Mouse (Mus musculus): ENCODE results near the gene Serinc1.
"Not testable (repeated sequence)": the region's sequence is repeated elsewhere in the genome, so short reads cannot be mapped to it uniquely, and the experiment has no call there.

Serinc1 gene

DNA sequence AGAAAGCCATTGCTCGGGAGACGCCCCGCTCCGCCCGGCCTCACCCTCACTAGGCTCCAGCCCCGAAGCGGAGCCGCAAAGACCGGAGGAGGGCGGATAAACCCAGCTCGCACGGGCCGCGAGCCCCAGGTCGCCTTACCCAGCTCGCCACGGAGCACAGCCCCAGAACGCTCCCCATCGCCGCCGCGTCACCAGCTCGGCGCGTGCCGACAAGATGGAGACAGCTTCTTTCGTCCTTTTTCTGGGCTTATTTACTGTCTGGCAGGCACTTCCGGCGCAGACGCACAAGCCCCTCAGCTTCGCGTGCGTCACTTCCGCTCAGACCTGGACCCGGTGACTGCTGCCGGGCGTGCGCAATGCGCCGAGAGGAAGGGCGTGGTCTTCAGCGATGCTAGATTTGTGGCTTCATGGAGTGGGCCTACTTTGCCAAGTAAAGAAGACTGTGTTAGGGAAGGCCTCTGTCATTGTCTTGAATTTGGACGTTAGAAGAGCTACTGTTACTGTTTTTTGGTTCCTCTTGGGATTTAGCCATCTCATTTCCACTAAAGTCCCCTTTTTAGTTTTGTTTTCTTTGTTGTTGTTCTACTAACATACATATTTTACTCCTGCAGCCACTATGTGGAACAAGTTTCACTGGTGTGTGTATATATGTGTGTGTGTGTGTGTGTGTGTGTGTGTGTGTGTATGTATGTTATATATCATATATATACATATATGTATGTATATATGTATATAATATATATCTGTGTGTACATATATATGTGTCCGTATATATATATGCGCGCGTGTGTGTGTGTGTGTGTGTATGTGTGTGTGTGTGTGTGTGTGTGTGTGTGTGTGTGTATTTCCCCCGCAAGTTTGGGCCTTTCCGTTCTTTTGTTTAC, at the start of gene Serinc1:
TSS of gene Serinc1 (minus strand) at position 313 of the 884 bp plus-strand sequence.
- DNase-seq (ENCODE audit: low read depth): peak; percentile 97

DNA sequence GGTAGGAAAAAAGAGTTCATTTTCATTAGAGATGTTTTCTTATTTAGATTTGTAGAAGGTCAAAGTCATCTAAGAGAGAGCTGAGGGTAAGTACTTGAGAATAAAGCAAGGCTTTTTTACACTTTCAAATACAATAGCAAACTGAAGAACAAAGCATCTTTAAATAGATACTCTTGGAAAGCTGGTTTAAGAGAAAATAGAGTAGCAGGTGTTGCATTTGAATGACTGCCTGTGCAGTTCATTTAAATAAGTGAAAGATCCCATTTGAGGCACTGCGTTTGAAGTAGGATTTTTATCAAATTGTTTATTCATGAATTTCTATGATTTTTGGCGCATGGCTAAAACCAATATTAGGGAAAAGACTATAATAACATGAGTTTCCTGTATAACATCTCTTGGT, 44.4 kb upstream of the Serinc1 start:
- no peak for DNase-seq (ENCODE audit: low read depth)

DNA sequence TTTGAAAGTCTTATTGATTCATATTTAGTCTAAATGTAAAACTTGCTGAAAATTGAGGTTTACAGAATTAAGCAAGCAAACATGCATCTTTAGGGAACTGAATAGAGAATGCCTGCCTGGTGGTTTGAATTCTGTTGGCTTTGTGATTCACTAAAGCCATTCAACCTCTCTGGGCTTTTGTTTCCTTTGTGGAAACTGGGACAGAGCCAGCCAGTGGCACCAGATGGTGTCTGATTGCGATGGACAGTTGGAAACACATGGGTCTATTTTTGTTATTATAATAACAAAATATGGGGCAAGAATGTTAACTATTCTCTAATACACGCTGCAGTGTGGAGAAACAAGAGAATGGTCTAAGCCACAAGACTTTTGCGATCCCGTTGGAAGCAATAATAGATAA, 39.8 kb upstream of the Serinc1 start:
- DNase-seq (ENCODE audit: low read depth): no peak

DNA sequence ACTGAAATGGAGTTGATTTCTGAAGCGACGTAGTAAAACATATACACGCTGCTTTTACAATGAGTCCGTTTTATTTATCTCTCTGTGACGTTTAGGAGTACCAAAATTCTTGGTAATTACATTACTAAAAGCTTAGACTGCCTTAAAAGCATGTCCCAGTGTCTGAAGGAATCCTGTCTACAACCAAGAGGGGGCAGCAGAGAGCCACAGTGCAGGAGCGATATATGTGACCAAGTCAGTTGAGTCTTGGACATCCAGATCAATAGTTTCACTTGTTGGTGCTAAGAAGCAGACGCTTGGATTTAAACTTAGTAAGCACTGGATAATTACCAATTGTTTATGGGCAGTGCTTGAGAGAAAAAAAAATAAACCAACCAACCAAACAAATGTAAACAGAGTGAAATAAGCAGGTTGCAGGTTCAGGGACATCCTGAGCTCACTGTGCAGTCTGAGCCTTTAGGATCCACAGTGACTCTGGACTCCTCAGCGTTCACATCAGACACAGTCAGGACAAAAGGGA, 38.9 kb upstream of the Serinc1 start:
- DNase-seq (ENCODE audit: low read depth): peak; percentile 76

DNA sequence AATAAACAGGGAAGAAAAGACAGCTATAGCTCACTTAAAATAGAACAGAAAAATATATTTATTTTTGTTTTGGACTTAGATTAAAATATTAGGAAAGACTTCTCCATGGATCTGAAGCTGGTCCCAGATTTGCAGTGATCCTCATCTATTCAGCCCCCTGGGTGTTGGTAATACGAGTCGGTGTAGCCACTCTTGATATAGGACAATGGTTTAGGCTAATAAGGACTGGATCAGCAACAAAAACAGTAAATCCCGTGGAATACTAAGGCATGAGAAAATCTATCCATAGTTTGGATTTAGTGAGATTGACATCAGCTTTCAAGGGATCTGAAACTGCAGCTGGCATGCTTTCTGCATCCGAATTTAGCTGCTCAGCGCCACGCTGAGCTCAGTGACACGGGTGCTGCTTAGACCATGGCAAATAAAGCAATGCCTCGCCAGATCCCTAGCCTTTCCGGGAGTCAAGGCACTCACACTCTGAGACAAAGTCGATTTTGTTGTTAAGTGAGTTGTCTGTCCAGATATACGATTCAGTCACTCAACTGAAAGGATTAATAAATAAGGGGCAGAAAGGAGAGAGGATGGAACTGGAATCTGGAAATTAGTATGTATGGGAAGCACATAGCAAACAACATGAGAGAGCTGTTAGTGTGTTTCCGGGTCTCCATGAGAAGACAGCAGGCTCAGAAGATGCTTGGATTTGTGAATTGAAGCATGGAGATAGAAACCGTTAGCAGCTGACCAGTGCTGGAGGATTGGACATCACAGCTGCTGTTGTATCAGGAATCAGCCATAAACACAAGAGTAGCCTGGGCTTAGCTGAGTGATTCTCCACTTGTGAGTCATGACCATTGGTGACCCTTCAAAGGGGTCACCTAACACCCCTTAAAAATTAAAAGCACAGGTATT, 36.9 kb upstream of the Serinc1 start:
- no peak for DNase-seq (ENCODE audit: low read depth)

DNA sequence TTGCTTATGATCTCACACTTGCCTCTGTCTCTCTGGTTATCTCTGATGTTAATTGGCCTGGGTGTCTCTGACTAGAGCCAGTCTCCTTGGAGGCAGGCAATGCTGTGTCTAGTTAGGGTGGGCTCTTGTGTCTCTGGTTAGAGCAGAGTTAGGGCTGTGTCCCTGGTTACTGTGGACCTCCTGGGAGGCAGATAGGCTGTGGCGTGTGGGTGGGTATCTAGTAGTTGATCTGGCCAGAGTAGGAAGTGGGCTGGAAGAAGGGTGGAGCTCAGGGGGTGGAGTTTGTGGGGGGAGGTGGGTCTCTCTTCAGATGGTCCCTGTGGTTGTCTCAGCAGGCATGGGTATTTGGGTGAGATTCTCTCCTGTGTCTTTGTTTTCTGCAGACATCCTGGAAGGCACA, 33.9 kb upstream of the Serinc1 start:
- DNase-seq (ENCODE audit: low read depth): peak; percentile 33

DNA sequence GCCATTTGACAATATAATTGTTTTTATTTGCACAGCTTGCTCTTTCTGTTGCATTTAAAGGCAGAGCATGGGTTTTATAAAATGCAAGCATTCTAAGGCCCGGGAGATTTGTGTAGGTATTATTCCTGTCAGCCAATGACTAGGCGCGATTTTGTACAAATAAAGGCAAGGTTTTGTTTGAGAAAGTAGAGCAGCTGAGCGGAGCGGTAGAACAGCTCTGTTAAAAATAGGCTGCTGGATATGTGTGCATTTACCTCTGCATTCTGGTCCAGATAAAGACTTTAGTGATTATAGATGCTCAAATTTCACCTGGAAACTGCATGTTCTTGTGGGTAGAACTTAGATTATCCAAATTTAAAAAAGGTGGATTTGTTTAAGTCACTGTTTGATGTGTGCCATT, 25.3 kb upstream of the Serinc1 start:
- no peak for DNase-seq (ENCODE audit: low read depth)

DNA sequence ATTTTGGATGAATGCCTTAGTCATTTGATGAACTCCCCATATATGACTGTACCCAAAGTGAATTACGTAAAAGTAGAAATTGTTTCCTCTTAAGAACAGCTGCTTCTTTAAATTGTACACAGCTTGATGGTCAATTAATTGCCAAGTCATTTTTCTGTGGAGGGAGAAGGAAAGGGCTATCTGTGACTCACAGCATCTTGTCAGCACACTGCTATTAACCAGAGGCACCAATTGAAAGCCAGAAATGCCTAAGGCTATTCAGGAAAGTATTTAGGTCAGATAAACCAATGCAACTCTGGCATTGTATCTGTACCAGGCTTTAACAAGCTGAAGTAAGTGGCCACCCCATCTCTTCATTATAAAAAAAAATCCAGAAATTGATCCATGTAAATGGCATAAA, 21.4 kb upstream of the Serinc1 start:
- no peak for DNase-seq (ENCODE audit: low read depth)

DNA sequence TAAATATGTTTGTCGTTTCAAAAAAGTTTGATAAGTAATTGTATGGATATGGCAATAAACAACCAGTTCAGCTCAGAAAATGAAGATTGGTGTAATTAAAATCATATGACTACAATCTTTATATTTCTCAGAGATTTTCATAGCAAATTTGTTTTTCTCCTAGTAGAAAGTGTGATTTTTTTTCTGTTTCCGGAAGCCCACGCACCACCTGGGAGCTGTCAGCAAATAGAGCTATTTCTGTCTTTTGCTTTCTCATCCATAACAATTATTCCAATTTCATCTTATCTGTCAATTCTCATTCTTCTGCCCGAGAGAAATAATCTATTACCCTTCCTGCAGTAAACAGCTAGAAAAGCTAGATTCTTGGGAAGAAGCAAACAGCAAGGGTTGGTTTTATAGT, 17.3 kb upstream of the Serinc1 start:
- DNase-seq (ENCODE audit: low read depth): no peak

DNA sequence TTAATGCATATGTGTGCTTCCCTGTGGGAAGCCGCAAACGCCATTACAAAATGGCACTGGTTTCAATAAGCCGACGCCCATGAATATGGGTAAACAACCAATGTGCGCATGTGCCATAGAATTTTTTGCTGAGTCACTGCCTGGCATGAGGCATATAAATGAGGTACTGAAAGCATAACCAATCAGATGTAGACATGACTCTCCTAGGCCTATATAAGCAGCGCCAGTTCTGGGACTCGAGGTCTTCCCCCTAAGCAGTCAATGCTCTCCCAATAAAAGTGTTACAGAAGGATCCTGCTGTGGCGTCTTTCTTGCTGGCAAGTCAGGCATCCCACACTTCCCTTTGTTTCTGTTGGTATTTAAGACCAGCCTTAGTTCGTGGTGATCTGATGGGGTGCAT, 11.6 kb upstream of the Serinc1 start:
- DNase-seq (ENCODE audit: low read depth): not testable (repeated sequence)

DNA sequence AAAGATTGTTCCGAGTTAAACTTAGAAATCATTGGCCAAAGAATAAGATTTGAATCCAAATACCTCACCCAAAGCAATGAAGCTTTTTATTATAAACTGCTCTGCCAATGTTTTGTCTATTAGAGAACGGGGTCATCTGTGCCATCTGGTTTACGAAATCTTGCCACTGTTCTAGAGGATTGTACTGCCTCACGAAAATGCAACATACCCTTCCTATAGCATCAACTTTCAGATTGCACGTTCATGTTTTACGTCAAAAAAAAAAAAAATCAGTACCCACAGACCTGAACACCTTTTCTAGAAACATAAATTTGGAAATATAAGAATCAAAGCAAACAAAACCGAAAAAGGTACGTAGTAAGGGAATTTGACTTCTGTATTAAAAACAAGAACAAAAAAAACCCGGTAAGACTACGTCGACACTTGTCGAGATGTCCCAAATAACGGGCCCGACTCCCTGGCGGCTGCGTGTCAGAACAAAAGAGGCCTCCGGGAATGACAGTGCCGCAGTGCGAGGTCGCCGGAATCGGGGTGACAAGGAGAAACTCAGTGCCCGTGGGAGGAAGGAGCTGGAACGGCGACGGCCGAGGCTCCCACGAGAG, 613 bp downstream of the Serinc1 start:
- DNase-seq (ENCODE audit: low read depth): no peak

DNA sequence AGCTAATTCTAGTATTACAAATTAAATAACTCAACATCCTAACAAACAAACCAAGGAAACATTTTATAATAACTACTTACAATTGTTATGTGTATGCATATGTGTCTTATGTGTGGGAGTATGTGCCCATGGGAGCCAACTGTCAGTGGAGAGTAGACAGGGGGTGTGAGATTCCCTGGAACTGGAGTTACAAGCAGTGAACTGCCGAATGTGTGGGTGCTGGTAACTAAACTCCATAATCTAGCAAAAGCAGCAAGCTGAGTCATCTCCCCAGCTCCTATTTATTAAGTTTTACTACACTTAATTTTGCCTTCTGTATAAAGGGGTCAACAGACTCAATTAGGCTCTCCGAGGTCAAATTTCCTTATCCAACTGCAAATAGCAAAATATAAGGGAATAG, 1.3 kb downstream of the Serinc1 start:
- DNase-seq (ENCODE audit: low read depth): no peak

DNA sequence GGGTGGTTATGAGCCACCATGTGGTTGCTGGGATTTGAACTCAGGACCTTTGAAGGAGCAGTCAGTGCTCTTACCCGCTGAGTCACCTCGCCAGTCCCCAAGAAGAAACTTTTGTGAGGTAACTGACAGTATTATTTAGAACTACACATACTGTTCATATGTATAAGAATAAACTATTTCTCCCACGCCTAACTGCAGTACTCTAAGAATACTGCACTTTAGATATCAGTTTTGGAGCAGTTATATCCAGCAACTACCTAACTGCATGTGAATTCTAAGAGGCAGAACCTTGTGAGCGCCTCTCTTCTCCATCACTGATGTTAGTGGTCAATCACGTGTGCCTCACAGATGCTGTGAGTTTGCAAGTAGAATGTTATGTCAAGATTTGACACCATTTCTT, 5.9 kb downstream of the Serinc1 start:
- DNase-seq (ENCODE audit: low read depth): no peak

DNA sequence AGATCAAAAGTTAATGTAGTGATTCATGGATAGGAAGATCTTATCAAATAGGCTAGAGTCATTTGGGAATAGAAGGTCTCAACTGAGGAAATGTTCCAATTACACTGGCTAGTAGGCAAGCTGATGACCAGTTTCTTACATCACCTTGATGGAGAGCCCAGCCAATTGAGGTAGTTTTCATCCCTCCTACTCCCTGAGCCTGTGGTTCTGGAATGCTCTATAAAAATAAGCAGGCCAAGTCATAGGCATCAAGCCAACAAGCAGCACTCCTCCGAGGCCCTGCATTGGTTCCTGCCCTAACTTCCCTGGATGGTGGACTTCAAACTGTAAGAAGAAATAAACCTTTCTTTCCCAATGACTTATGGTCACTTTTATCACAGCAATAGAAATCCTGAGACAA, 17.1 kb downstream of the Serinc1 start:
- DNase-seq (ENCODE audit: low read depth): no peak

DNA sequence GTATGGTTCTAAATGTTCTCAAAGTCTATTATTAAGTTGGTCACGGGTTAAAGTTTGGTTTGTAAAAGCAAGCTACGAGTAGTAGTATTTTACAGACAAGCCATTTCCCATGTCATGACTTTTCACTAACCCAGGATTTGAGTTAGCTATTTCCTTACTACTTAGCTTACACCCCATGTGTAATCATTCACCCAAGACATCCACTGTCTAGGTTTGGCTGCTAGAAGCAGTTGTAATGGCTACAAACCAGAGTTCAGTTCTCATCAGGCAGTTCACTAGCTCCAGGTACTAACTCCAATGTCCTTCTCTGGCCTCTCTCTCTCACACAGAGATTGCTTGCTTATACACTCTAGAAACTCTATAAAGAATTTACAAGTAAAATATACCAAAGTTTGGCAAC, 17.7 kb downstream of the Serinc1 start:
- DNase-seq (ENCODE audit: low read depth): no peak

DNA sequence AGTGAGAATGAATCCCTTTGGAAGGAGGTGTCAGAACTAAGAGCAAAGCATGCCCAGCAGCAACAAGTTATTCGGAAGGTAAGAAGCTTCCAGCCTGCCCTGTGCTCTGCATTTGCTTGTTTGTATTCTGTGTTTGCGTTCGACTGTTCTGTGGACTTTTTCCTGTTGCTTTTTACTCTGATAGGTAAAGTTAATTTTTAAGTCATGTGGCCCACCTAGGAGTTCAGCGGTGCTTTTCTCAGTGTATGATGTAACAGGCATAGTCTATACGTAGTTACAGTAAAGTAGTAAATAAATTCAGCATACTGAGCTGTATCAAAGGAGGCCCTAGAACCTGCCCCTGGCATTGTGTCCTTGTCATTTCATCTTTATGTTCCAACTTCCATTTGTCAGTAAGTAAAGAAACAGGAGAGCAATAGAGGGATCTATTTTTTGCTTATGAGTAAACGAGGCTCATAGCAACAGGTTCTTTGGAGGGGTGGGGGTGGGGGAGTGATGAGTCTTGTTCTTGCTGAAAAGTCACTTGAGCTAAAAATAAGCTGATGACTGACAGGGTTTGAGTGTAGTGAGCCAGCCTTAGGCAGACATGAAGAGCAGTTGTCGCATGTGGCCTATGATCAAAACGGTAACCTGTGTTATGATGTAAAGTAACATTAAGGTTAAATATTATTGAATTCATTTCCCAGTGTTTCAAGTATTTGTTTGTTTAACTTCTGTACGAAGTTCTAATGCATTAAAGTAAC, 32.7 kb downstream of the Serinc1 start:
- no peak for DNase-seq (ENCODE audit: low read depth)

DNA sequence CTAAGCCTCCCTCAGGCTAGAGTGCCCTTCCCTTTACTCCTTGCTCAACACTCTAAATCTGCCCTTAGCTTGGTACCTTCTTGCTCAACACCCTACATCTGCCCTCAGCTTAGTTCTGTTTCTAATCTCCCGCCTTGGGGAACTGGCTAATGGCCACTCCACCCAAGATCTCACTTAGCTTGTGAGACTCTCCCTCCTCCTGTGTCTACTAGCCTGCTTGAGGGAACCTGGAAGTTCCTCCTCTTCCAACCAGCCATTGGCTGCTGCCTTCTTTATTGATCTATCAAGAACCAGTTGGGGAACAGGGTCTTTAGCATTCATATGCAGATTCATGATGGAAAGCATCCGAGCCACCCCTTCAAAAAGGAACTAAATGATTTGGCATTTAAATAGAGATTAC, 40.3 kb downstream of the Serinc1 start:
- no peak for DNase-seq (ENCODE audit: low read depth)

DNA sequence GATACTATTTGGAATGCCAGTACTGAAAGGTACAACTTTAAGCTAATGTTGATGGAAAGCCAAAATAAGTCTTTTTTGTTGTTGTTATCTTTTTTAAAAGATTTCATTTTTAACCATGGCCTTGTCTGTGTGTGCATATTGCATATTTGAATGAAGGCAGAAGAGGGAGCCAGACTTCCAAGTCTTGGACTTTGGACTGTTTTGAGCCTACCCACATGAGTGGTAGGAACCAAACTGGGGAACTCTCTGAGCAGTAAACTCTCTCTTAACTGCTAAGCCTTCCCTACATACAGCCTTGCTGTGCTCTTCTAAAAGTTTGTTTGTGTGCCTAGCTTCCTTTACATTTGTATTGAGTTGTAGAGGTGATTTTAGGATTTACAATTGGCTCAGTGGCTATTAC, 43.7 kb downstream of the Serinc1 start:
- DNase-seq (ENCODE audit: low read depth): no peak

DNA sequence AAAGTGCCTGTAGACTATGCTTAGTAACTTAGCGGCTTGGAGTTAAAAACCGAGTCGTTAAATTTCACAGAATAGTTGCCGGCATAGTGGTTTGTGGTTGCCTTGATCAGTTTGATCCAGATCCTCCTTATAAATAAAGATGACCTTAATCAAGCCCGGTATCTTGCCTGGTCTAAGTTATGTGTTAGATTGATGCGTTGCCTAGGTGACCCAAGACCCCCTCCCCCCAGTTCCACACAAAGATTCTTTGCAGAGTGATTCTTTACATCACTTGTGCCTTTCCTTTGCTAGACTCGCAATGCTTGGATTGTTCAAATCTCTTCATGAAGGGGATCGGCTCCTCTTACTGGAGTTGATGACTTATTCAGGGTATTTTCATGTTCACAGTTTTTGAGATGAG, 45.1 kb downstream of the Serinc1 start:
- DNase-seq (ENCODE audit: low read depth): peak; percentile 64

DNA sequence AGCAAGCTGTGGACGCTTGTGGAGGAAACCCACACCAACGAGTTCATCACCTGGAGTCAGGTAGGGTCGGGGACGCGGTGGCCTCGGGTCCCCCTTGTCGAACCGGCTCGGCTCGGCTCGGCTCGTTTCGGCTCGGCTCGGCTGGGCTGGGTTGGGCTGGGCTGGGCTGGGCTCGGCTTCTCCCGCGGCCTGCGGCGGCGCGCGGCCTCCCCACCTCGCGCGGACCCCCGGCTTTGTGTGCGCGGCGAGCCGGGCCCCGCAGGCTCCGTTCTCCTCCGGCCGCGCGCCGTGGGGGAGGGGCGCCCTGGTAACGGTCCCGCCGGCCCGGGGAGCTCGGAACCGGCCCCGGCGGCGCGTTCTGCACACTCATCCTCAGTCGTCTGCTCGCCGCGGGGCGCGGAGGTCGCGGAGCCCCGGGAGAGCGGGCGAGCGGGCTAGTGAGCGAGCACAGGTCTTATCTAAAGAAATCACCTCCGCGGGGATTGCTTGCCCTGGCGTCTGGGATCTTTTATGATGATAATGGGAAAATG, 45.7 kb downstream of the Serinc1 start:
- no peak for DNase-seq (ENCODE audit: low read depth)

DNA sequence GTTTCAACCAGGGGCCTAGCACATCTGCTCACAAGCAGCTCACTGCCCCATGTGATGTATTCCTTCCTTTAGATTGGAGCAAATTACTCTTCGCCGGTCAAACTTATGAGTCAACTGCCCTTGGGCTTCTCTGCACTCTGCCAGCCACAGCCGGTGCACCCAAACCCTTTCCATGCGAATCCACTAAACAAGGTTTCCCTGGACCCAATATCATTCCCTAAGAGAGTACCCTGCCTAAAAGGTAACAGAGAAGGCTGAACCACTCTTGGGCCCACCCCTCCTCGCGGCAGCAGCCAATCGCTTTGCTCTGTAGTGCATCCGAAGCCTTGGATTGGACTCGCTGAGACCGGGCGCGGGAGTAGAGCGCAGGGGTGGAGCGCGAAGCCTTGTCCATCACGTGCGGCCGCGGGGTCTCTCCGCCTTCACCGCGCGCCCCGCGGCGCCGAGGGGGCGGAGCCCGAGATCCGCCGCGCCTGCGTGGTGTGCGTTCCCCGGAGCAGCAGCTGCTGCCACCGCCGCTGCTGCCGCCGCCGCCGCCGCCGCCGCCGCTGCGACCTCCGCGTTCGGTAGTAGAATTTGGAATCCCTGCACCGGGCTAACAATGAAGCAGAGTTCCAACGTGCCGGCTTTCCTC, 46.3 kb downstream of the Serinc1 start, which contains the start of gene Hsf2:
TSS of gene Hsf2 (plus strand) at position 478 of the 634 bp plus-strand sequence.
- DNase-seq (ENCODE audit: low read depth): peak; percentile 95

Measured in induced T-regulatory cell, adult 2 months (primary cell).